15 mouse cellular contexts compared by ENCODE assay signal in the genomic region with DNA sequence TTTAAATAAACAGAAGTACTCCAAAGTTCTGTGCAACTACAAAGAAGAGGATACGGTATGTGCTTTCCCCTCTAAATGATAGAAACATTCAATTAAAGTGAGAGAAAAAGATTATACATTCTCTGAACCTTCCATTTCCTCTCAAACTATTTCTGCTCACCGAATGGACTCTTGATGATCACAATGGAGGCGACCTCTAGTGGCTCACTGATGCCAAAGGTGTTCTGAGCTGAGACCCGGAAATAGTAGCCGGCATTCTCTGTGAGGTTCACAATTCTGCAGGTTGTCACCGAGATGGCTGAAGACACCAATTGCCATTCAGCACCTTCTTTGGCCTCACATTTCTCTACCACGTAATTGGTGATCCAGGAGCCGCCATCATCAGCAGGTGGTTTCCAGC. TPM values are rescaled to one million over a fixed set of nuclear protein-coding genes. Genes with fewer than 3 reads are reported as not detected.
DNase-seq lines count a peak whose midpoint lies in the region; ATAC-seq lines count a peak whose summit lies in the region.
"Had no signal": no experiment of that assay in that cellular context is flagged by ENCODE, and none has a peak within 500 bp of the region (broad histone marks: within the 10 kb centered on the region; RNA-seq: fewer than 3 reads in every experiment).

No protein-coding gene starts in this region.

- no peaks in the 10 kb centered on the region for H3K36me3 ChIP-seq in embryonic facial prominence, embryonic 11.5 days (replicated peaks; ENCODE audit: control insufficient read depth, insufficient read depth, low read depth, low read length)
- H3K36me3 ChIP-seq in embryonic facial prominence, embryonic 10.5 days (replicated peaks) = peaks cover 19% of the 10 kb centered on the region
- peaks cover 16% of the 10 kb centered on the region for H3K36me3 ChIP-seq in midbrain, embryonic 10.5 days

- no peaks in the 10 kb centered on the region for H3K27me3 ChIP-seq in embryonic facial prominence, embryonic 11.5 days (ENCODE audit: control insufficient read depth, insufficient read depth, low read length)
- H3K27me3 ChIP-seq in embryonic facial prominence, embryonic 10.5 days (replicated peaks; ENCODE audit: low read depth, poor library complexity, severe bottlenecking) = no peaks in the 10 kb centered on the region
- H3K27me3 ChIP-seq in midbrain, embryonic 10.5 days (ENCODE audit: low read depth, poor library complexity, severe bottlenecking) = no peaks in the 10 kb centered on the region
- H3K27me3 ChIP-seq: limb, embryonic 12.5 days had no signal

- H3K4me2 ChIP-seq in embryonic facial prominence, embryonic 11.5 days (ENCODE audit: low read depth, low read length) = no peak overlapping the region
- H3K4me2 ChIP-seq: limb, embryonic 12.5 days had no signal

- 74% methylated on average over 8 of the region's 8 CpGs for WGBS in embryonic facial prominence, embryonic 11.5 days
- 71% methylated on average over 8 of the region's 8 CpGs for WGBS in embryonic facial prominence, embryonic 10.5 days
- WGBS in midbrain, embryonic 10.5 days = 76% methylated on average over 8 of the region's 8 CpGs

- H3K4me1 ChIP-seq in embryonic facial prominence, embryonic 11.5 days (ENCODE audit: control insufficient read depth, insufficient read depth, low read length) = no peaks in the 10 kb centered on the region
- no peaks in the 10 kb centered on the region for H3K4me1 ChIP-seq in embryonic facial prominence, embryonic 10.5 days
- H3K4me1 ChIP-seq in midbrain, embryonic 10.5 days = no peaks in the 10 kb centered on the region
- H3K4me1 ChIP-seq: limb, embryonic 12.5 days had no signal

- H3K4me3 ChIP-seq in embryonic facial prominence, embryonic 11.5 days (ENCODE audit: low read depth, low read length) = no peak overlapping the region
- no peak overlapping the region for H3K4me3 ChIP-seq in embryonic facial prominence, embryonic 10.5 days
- H3K4me3 ChIP-seq in midbrain, embryonic 10.5 days = no peak overlapping the region
- H3K4me3 ChIP-seq: limb, embryonic 12.5 days had no signal

- peak; percentile 6 for DNase-seq in embryonic facial prominence, embryonic 11.5 days (ENCODE audit: low spot score)
- no peak for DNase-seq in embryonic facial prominence, embryonic 10.5 days (ENCODE audit: low spot score)
- peak; percentile 53 for DNase-seq in testis, postnatal 10 days (ENCODE audit: low spot score)
- DNase-seq in testis, postnatal 14 days (ENCODE audit: low spot score) = no peak
- DNase-seq in adipocyte (ENCODE audit: low spot score) = peak; percentile 37
- DNase-seq in lung, postnatal 36 days = peak; percentile 41
- DNase-seq in midbrain, embryonic 10.5 days (ENCODE audit: low spot score) = no peak
- no peak for DNase-seq in gastrocnemius, adult 18-20 months (ENCODE audit: low spot score)
- DNase-seq: cerebellum, adult 9-10 months; kidney, postnatal 10 days; right cerebral cortex, adult 18-20 months; thymus, adult 18-20 months had no signal

- no peak for ATAC-seq in embryonic facial prominence, embryonic 11.5 days (replicated peaks; ENCODE audit: insufficient number of reproducible peaks, low FRiP score, low TSS enrichment, low read depth)
- ATAC-seq: forebrain, embryonic 14.5 days; hindbrain, embryonic 16.5 days had no signal

- H3K27ac ChIP-seq in embryonic facial prominence, embryonic 11.5 days (replicated peaks; ENCODE audit: low read depth, low read length) = no peak overlapping the region
- H3K27ac ChIP-seq in embryonic facial prominence, embryonic 10.5 days (replicated peaks) = no peak overlapping the region
- no peak overlapping the region for H3K27ac ChIP-seq in midbrain, embryonic 10.5 days (replicated peaks)
- H3K27ac ChIP-seq: limb, embryonic 12.5 days had no signal

- H3K9ac ChIP-seq in embryonic facial prominence, embryonic 11.5 days (replicated peaks; ENCODE audit: low read length) = no peak overlapping the region
- H3K9ac ChIP-seq: limb, embryonic 12.5 days had no signal

- no peaks in the 10 kb centered on the region; the same call in 1 of the 2 replicates for H3K9me3 ChIP-seq in embryonic facial prominence, embryonic 11.5 days (replicated peaks; ENCODE audit: control insufficient read depth, low read length)
- peaks cover 17% of the 10 kb centered on the region for H3K9me3 ChIP-seq in embryonic facial prominence, embryonic 10.5 days
- peaks cover 27% of the 10 kb centered on the region for H3K9me3 ChIP-seq in midbrain, embryonic 10.5 days (replicated peaks)

RNA-seq across cellular contexts. Expression of a gene that starts 39.9 kb away (rescaled TPM):
- 11.7 and 15.6 TPM in 2 replicates for polyA plus RNA-seq in embryonic facial prominence, embryonic 11.5 days (2014; fragmentation: Nextera tagmentation; extraction: Ambion mirVana)
- 12.0 TPM in 2 replicates for polyA plus RNA-seq in embryonic facial prominence, embryonic 10.5 days (2016; fragmentation: Nextera tagmentation; extraction: Ambion mirVana)
- polyA plus RNA-seq in midbrain, embryonic 10.5 days (2016; fragmentation: Nextera tagmentation; extraction: Ambion mirVana) = 4.9 and 6.2 TPM in 2 replicates
- 10 to 100 TPM; 10.7 TPM for total RNA-seq in gastrocnemius, adult 18-20 months (2021)

RNA-seq across cellular contexts. Expression of a gene that starts 42.1 kb away (rescaled TPM):
- polyA plus RNA-seq in embryonic facial prominence, embryonic 11.5 days (2014; fragmentation: Nextera tagmentation; extraction: Ambion mirVana) = 42.6 and 45.8 TPM in 2 replicates
- polyA plus RNA-seq in embryonic facial prominence, embryonic 10.5 days (2016; fragmentation: Nextera tagmentation; extraction: Ambion mirVana) = 18.9 and 24.6 TPM in 2 replicates
- 12.1 and 15.5 TPM in 2 replicates for polyA plus RNA-seq in midbrain, embryonic 10.5 days (2016; fragmentation: Nextera tagmentation; extraction: Ambion mirVana)
- 1 to 10 TPM; 4.7 to 6.7 TPM for total RNA-seq in gastrocnemius, adult 18-20 months (2021)

Comparison
In these comparisons a context has a peak if more than half of its experiments do, and no peak if none do; other contexts are left out.
1. DNase-seq: peak in embryonic facial prominence, embryonic 11.5 days (single experiment), testis, postnatal 10 days (single experiment), adipocyte (single experiment) and lung, postnatal 36 days (single experiment); none in embryonic facial prominence, embryonic 10.5 days (single experiment), testis, postnatal 14 days (single experiment), midbrain, embryonic 10.5 days (single experiment) and gastrocnemius, adult 18-20 months (single experiment).